Mouse (Mus musculus) thymus, adult 2 months (tissue): ENCODE measurements around the gene Phc2.

ENCODE experiments used
- CTCF ChIP-seq: fragments of 200-500 bp; IDR thresholded peaks from 2 replicates; pipeline ENCODE4 v1.5.1; 2012; ENCODE audit warnings: mild to moderate bottlenecking, control low read depth, low read length, moderate library complexity, borderline replicate concordance; ENCODE audit not compliant: control insufficient read depth, poor library complexity, insufficient read depth; ENCODE audit errors: extremely low read depth
- POLR2A ChIP-seq: fragments of 200-500 bp; IDR thresholded peaks from 2 replicates; pipeline ENCODE4 v1.6.1; 2012; ENCODE audit warnings: mild to moderate bottlenecking, low read length, control low read depth, moderate library complexity; ENCODE audit not compliant: control insufficient read depth, poor library complexity, insufficient read depth; ENCODE audit errors: extremely low read depth

DNA sequence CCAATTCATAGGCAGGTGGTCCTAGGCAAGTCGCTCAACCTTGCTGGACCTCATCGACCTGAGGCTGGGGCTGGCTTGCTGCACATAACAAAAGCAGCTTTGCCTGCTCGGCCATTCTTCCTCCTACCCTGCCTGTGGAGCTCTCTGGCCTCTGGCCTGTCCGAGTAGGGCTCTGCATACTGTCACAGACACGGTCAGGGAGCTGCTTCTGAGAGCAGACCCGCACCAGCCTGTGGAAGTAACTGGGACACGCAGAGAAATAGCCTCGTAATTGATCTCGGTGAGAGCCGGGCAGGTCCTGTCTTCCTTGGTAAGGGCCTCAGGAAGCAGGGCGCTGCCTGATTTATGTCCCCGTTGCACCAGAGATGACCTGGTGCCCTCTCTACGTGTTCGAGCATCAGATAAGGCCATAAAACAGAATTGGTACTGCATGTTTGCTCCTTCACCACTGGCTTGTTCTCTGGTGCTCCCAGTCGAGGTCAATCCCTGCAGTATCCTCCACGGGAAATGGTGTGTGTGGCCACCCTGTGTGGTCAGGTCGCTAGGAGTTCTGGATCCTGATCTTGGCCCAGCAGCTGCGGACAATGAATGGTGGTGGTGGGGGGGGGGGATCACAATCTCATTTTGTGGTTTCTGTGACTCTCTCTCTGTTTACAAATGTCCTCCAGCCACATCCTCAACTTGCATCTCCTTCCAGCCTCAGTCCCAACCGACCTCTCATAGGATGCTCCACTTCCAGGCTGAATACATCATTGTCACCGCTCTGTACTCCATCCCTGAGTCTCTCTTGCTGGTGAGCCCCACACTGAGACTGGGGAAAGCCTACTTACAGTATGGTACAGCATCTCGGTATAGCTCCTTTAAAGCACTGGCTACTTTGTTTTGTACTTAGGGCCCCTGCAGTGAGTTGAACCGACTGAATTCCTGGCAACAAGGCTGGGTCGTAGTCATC lies 12.5 kb upstream of the Phc2 start:
- no peak for TF ChIP-seq CTCF
- no peak for TF ChIP-seq POLR2A
